Mouse (Mus musculus): Measurements from ENCODE around the gene Otop2. TPM values are rescaled to one million over a fixed set of nuclear protein-coding genes. Genes with fewer than 3 reads are reported as not detected.

Otop2 gene
- total and polyA plus RNA-seq, 3 experiments = not detected

DNA sequence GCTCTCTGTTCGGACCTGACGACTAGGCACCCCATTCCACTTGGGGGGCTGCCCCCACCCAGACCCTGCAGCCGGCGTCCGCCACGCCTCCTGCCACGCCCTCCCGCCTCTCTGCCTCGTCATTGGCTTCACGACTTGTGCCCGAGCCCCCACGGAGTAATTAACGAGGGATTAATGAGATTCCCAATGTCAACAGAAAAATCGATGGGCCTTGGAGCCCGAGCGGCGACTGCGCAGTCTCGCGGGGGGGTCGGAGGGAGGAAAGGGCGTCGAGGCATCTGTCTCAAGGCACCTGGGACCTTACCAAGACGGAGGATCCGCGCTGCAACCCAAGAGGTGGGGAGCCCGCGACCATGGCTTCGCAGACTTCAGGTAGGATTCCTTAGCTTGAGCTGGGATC lies 27.6 kb downstream of the Otop2 start, which contains the start of gene Otop3:
Gene Otop3 (plus strand): TSS at position 201 of the 400 bp plus-strand sequence.
- Histone ChIP-seq H3K9ac (ENCODE audit: insufficient read depth, low read depth) (no peak within 1 kb of the TSS), H3K4me1 (ENCODE audit: control insufficient read depth in 1 of 2, insufficient read depth in 2 of 2) (no peaks in the 10 kb centered on the region), H3K79me2 (replicated peaks; ENCODE audit: control insufficient read depth, extremely low read depth, insufficient read depth, poor library complexity, severe bottlenecking) (no peaks in the 10 kb centered on the region), H3K27ac (ENCODE audit: insufficient read depth, low read depth) (no peak within 1 kb of the TSS), H3K4me3 (replicated peaks in 1 of 3; ENCODE audit: low read depth in 2 of 3, low read length in 2 of 3, poor library complexity in 1 of 3) (no peak within 1 kb of the TSS), H3K9me3 (replicated peaks; ENCODE audit: low read length) (peaks cover 4% of the 10 kb centered on the region), H3K4me2 (ENCODE audit: insufficient read depth, low read depth, poor library complexity, severe bottlenecking) (no peak within 1 kb of the TSS), H3K27me3 (replicated peaks) (peaks cover 98% of the 10 kb centered on the region), H3K36me3 (replicated peaks in 1 of 2; ENCODE audit: control insufficient read depth in 1 of 2, insufficient read depth in 1 of 2, low read length in 1 of 2) (no peaks in the 10 kb centered on the region)
- DNase-seq (ENCODE audit: extremely low read depth) = no peak
- dilution Hi-C loops (cut with MboI; ENCODE audit: extremely low pct_ligation_motif_present, extremely low pct_unique_long_range_greater_than_20kb, low sequenced_read_pairs) = no loop called here
- TF ChIP-seq RCOR1 (conservative IDR thresholded peaks at IDR 0.05; ENCODE audit: low read depth, low read length) (no peak), NELFE (IDR thresholded peaks at IDR 0.05; ENCODE audit: low read depth, low read length) (no peak), USF2 (conservative IDR thresholded peaks at IDR 0.05; ENCODE audit: low read depth, low read length) (no peak), POLR2A (IDR thresholded peaks at IDR 0.05; ENCODE audit: low read depth, low read length) (no peak), MXI1 (IDR thresholded peaks at IDR 0.05; ENCODE audit: low read depth, low read length) (no peak), CHD2 (IDR thresholded peaks at IDR 0.05; ENCODE audit: low read length) (no peak), NRF1 (IDR thresholded peaks at IDR 0.05; ENCODE audit: low read depth, low read length) (no peak), MYC (IDR thresholded peaks at IDR 0.05; ENCODE audit: low read depth, low read length) (no peak), SMC3 (IDR thresholded peaks at IDR 0.05; ENCODE audit: low read depth, low read length) (no peak), GABPA (IDR thresholded peaks at IDR 0.05; ENCODE audit: insufficient replicate concordance, low read depth, low read length) (no peak), ZNF384 (IDR thresholded peaks at IDR 0.05; ENCODE audit: low read depth, low read length) (no peak), HCFC1 (IDR thresholded peaks at IDR 0.05; ENCODE audit: low read depth, low read length) (no peak)
- in situ Hi-C loops (cut with MboI; ENCODE audit: low pct_ligation_motif_present, low pct_unique_long_range_greater_than_20kb, low sequenced_read_pairs) = no loop called here

DNA sequence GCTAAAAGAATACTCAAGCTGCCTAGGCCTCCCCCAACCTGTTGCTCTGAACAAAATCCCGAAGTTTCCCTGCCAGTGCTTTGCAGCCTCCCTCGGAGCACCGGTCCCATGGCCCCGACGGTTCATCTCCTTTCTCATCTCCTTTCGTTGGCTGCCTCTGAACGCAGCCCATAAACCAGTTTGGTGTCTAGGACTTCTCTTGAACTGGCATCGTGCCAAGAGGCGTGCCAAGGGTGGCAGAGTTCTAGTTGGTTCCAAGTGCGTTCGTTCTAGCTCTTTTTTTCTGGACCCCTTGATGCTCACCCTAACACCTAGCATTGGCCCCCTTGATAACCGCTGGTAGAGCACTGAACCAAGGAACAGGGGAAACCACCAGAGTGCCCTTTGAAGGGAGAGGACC lies 28.3 kb downstream of the Otop2 start:
- Histone ChIP-seq H3K9ac (ENCODE audit: insufficient read depth, low read depth) (no peak overlapping the region), H3K4me1 (ENCODE audit: control insufficient read depth in 1 of 2, insufficient read depth in 2 of 2) (no peaks in the 10 kb centered on the region), H3K36me3 (replicated peaks in 1 of 2; ENCODE audit: control insufficient read depth in 1 of 2, insufficient read depth in 1 of 2, low read length in 1 of 2) (no peaks in the 10 kb centered on the region), H3K4me2 (ENCODE audit: insufficient read depth, low read depth, poor library complexity, severe bottlenecking) (no peak overlapping the region), H3K79me2 (replicated peaks; ENCODE audit: control insufficient read depth, extremely low read depth, insufficient read depth, poor library complexity, severe bottlenecking) (no peaks in the 10 kb centered on the region), H3K4me3 (replicated peaks in 1 of 3; ENCODE audit: low read depth in 2 of 3, low read length in 2 of 3, poor library complexity in 1 of 3) (no peak overlapping the region), H3K27ac (ENCODE audit: insufficient read depth, low read depth) (no peak overlapping the region), H3K9me3 (replicated peaks; ENCODE audit: low read length) (peaks cover 4% of the 10 kb centered on the region), H3K27me3 (replicated peaks) (peaks cover 98% of the 10 kb centered on the region)
- dilution Hi-C loops (cut with MboI; ENCODE audit: extremely low pct_ligation_motif_present, extremely low pct_unique_long_range_greater_than_20kb, low sequenced_read_pairs) = no loop called here
- in situ Hi-C loops (cut with MboI; ENCODE audit: low pct_ligation_motif_present, low pct_unique_long_range_greater_than_20kb, low sequenced_read_pairs) = no loop called here
- DNase-seq (ENCODE audit: extremely low read depth) = no peak
- no peak for TF ChIP-seq NELFE (IDR thresholded peaks at IDR 0.05; ENCODE audit: low read depth, low read length)
- no peak for TF ChIP-seq MXI1 (IDR thresholded peaks at IDR 0.05; ENCODE audit: low read depth, low read length)
- no peak for TF ChIP-seq ZC3H11A (IDR thresholded peaks at IDR 0.05; ENCODE audit: low read depth, low read length)
- TF ChIP-seq NRF1 (IDR thresholded peaks at IDR 0.05; ENCODE audit: low read depth, low read length) = no peak
- TF ChIP-seq ZMIZ1 (IDR thresholded peaks at IDR 0.05; ENCODE audit: low read depth, low read length) = no peak
- TF ChIP-seq HCFC1 (IDR thresholded peaks at IDR 0.05; ENCODE audit: low read depth, low read length) = no peak
- TF ChIP-seq GABPA (IDR thresholded peaks at IDR 0.05; ENCODE audit: insufficient replicate concordance, low read depth, low read length) = no peak
- TF ChIP-seq ZKSCAN1 (IDR thresholded peaks at IDR 0.05; ENCODE audit: borderline replicate concordance, low read depth, low read length) = no peak
- TF ChIP-seq KAT2A (IDR thresholded peaks at IDR 0.05; ENCODE audit: insufficient replicate concordance, low read length) = no peak
- no peak for TF ChIP-seq SMC3 (IDR thresholded peaks at IDR 0.05; ENCODE audit: low read depth, low read length)
- TF ChIP-seq MEF2A (IDR thresholded peaks at IDR 0.05; ENCODE audit: borderline replicate concordance, low read depth, low read length) = no peak
- no peak for TF ChIP-seq IRF4 (IDR thresholded peaks at IDR 0.05; ENCODE audit: low read depth, low read length)
- TF ChIP-seq CHD2 (IDR thresholded peaks at IDR 0.05; ENCODE audit: low read length) = no peak
- no peak for TF ChIP-seq MYC (IDR thresholded peaks at IDR 0.05; ENCODE audit: low read depth, low read length)
- TF ChIP-seq MAX (IDR thresholded peaks at IDR 0.05; ENCODE audit: low read length) = no peak
- no peak for TF ChIP-seq TBP (conservative IDR thresholded peaks at IDR 0.05; ENCODE audit: low read depth, low read length)
- TF ChIP-seq CTCF (conservative IDR thresholded peaks at IDR 0.05 in 1 of 2, IDR thresholded peaks at IDR 0.05 in 1 of 2; ENCODE audit: low read depth in 2 of 2, low read length in 2 of 2) = no peak
- TF ChIP-seq MAZ (IDR thresholded peaks at IDR 0.05; ENCODE audit: low read depth, low read length) = no peak
- no peak for TF ChIP-seq E2F4 (IDR thresholded peaks at IDR 0.05; ENCODE audit: insufficient replicate concordance, low read depth, low read length)

All from CH12.LX (cell line).